Mouse (Mus musculus): ENCODE data around the gene Gm4836. TPM values are rescaled to one million over a fixed set of nuclear protein-coding genes. Genes with fewer than 3 reads are reported as not detected.

Gene Gm4836
- polyA plus RNA-seq (2012; rRNA removed): not detected in 2 replicates

DNA sequence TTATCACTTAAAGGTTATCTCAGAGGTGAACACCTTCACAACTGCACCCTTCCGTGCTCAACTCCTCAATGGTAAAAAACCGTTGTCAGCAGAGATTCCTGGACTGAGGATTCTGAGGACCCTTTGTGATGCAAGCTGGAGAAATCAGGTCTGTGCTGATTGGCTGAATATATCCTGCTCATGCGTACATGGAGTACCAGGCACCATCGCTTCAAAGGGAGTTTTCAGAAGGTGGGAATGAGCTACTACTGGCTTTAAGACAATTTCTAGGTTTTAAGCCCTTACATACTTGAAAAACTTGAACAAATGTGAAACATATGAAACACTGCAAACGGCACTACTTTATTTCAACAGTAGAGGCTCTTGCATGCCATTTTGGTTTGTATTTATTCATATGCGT is at the start of gene Gm4836:
Gene Gm4836 (minus strand): TSS at position 101 of the 400 bp plus-strand sequence.

Measured in liver, embryonic 14 days (tissue).